Mouse (Mus musculus): ENCODE measurements at regions not wholly inside any gene's neighbourhood (a gene's known extent, or its start where the extent isn't known, plus 50 kb on each side); places are given as distances from the start of the nearest gene placed in this dataset.

- 86% methylated on average over 4 of the region's 4 CpGs for WGBS
- TF ChIP-seq POLR2A (IDR thresholded peaks at IDR 0.05; ENCODE audit: borderline replicate concordance, extremely low read depth, insufficient read depth, insufficient read length) = no peak
- ATAC-seq (ENCODE audit: low FRiP score, low read depth) (no peak), DNase-seq (ENCODE audit: low spot score) (no peak)
- Histone ChIP-seq H3K4me2 (replicated peaks; ENCODE audit: low read depth, low read length, severe bottlenecking) (no peak overlapping the region), H3K4me1 (ENCODE audit: control insufficient read depth, insufficient read depth, low read length) (peaks cover 12% of the 10 kb centered on the region), H3K27ac (replicated peaks; ENCODE audit: low read depth, low read length) (no peak overlapping the region), H3K27me3 (ENCODE audit: control insufficient read depth, insufficient read depth, low read length) (0 out of 2 replicates have a peak, but pooled peaks cover 9% of the 10 kb centered on the region), H3K36me3 (ENCODE audit: control insufficient read depth, insufficient read depth, low read length) (no peaks in the 10 kb centered on the region), H3K9me3 (ENCODE audit: control insufficient read depth, low read length) (0 out of 2 replicates have a peak, but pooled peaks cover 3% of the 10 kb centered on the region), H3K4me3 (replicated peaks; ENCODE audit: low read length) (no peak overlapping the region), H3K9ac (ENCODE audit: low read depth, low read length, severe bottlenecking) (no peak overlapping the region)
Measured at GRCm38 (mm10) chr6:112556401-112557165, 66.8 kb upstream of the Oxtr start.

- Histone ChIP-seq H3K4me1 (ENCODE audit: control insufficient read depth, insufficient read depth, low read length) (peaks cover 12% of the 10 kb centered on the region), H3K36me3 (ENCODE audit: control insufficient read depth, insufficient read depth, low read length) (no peaks in the 10 kb centered on the region), H3K4me3 (replicated peaks; ENCODE audit: low read length) (no peak overlapping the region), H3K27ac (replicated peaks; ENCODE audit: low read depth, low read length) (no peak overlapping the region), H3K27me3 (ENCODE audit: control insufficient read depth, insufficient read depth, low read length) (peaks cover 24% of the 10 kb centered on the region; the same call in 1 of the 2 replicates), H3K9me3 (ENCODE audit: control insufficient read depth, low read length) (no peaks in the 10 kb centered on the region), H3K4me2 (replicated peaks; ENCODE audit: low read depth, low read length, severe bottlenecking) (no peak overlapping the region), H3K9ac (ENCODE audit: low read depth, low read length, severe bottlenecking) (no peak overlapping the region)
- DNase-seq (ENCODE audit: low spot score) (no peak), ATAC-seq (ENCODE audit: low FRiP score, low read depth) (no peak)
- WGBS = 80% methylated on average over 4 of the region's 4 CpGs
- no peak for TF ChIP-seq POLR2A (IDR thresholded peaks at IDR 0.05; ENCODE audit: borderline replicate concordance, extremely low read depth, insufficient read depth, insufficient read length)
Measured at GRCm38 (mm10) chr6:112554091-112554490, 64.3 kb upstream of the Oxtr start.

DNA sequence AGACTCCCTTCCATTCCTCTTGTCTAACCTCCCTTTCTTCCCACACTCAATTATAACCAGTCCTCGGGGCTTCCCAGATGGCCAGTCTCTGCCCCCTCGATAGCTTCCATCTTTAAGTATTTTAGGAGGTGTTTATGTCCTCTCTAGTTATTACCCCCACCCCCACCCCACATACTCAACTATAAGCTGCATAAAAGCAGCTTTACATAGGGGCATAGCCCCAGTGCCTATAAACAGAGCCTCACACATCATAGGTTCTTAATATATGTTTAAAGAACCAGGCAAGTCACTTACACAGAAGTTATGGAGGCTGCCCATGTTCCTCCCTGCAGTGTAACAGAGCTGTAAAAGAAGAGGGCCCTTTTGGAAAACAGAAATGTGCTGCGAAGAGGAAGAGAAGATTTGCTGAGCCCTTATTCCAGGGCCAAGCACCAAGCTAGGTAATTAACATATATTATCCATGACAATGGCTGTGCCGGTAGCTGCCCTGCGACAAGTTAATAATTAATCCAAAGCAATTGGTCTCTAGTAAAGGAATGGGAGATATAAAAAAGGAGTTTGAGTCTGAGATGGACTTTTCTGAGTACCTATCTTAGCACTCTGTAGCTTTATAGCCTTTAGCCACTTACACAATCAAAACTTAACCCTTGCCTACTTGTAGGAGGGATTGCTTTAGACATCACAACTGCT lies 63.6 kb upstream of the Oxtr start:
- TF ChIP-seq POLR2A (IDR thresholded peaks at IDR 0.05; ENCODE audit: borderline replicate concordance, extremely low read depth, insufficient read depth, insufficient read length) = no peak
- WGBS = 17% methylated on average over 5 of the region's 5 CpGs
- ATAC-seq (ENCODE audit: low FRiP score, low read depth) = 0 out of 2 replicates have a peak, but pooled peaks have one; percentile 23
- H3K4me3 ChIP-seq (replicated peaks; ENCODE audit: low read length) = no peak overlapping the region
- H3K4me2 ChIP-seq (replicated peaks; ENCODE audit: low read depth, low read length, severe bottlenecking) = no peak overlapping the region
- H3K27me3 ChIP-seq (ENCODE audit: control insufficient read depth, insufficient read depth, low read length) = peaks cover 24% of the 10 kb centered on the region; the same call in 1 of the 2 replicates
- peaks cover 12% of the 10 kb centered on the region for H3K4me1 ChIP-seq (ENCODE audit: control insufficient read depth, insufficient read depth, low read length)
- H3K9me3 ChIP-seq (ENCODE audit: control insufficient read depth, low read length) = no peaks in the 10 kb centered on the region
- no peak for DNase-seq (ENCODE audit: low spot score)
- no peak overlapping the region for H3K9ac ChIP-seq (ENCODE audit: low read depth, low read length, severe bottlenecking)
- no peak overlapping the region for H3K27ac ChIP-seq (replicated peaks; ENCODE audit: low read depth, low read length)
- no peaks in the 10 kb centered on the region for H3K36me3 ChIP-seq (ENCODE audit: control insufficient read depth, insufficient read depth, low read length)

- Histone ChIP-seq H3K27ac (replicated peaks; ENCODE audit: low read depth, low read length) (no peak overlapping the region), H3K4me3 (replicated peaks; ENCODE audit: low read length) (no peak overlapping the region), H3K36me3 (ENCODE audit: control insufficient read depth, insufficient read depth, low read length) (no peaks in the 10 kb centered on the region), H3K9ac (ENCODE audit: low read depth, low read length, severe bottlenecking) (no peak overlapping the region), H3K27me3 (ENCODE audit: control insufficient read depth, insufficient read depth, low read length) (peaks cover 24% of the 10 kb centered on the region; the same call in 1 of the 2 replicates), H3K4me2 (replicated peaks; ENCODE audit: low read depth, low read length, severe bottlenecking) (no peak overlapping the region), H3K4me1 (ENCODE audit: control insufficient read depth, insufficient read depth, low read length) (peaks cover 12% of the 10 kb centered on the region), H3K9me3 (ENCODE audit: control insufficient read depth, low read length) (no peaks in the 10 kb centered on the region)
- DNase-seq (ENCODE audit: low spot score) = no peak
- no peak for ATAC-seq (ENCODE audit: low FRiP score, low read depth)
- no peak for TF ChIP-seq POLR2A (IDR thresholded peaks at IDR 0.05; ENCODE audit: borderline replicate concordance, extremely low read depth, insufficient read depth, insufficient read length)
- 37% methylated on average over 4 of the region's 4 CpGs for WGBS
Measured at GRCm38 (mm10) chr6:112552560-112552959, 62.8 kb upstream of the Oxtr start.

- H3K4me2 ChIP-seq (replicated peaks; ENCODE audit: low read depth, low read length, severe bottlenecking) = no peak overlapping the region
- H3K36me3 ChIP-seq (ENCODE audit: control insufficient read depth, insufficient read depth, low read length) = no peaks in the 10 kb centered on the region
- no peak overlapping the region for H3K9ac ChIP-seq (ENCODE audit: low read depth, low read length, severe bottlenecking)
- peaks cover 12% of the 10 kb centered on the region for H3K4me1 ChIP-seq (ENCODE audit: control insufficient read depth, insufficient read depth, low read length)
- DNase-seq (ENCODE audit: low spot score) (no peak), ATAC-seq (ENCODE audit: low FRiP score, low read depth) (no peak)
- WGBS = 80% methylated on average over 4 of the region's 4 CpGs
- H3K4me3 ChIP-seq (replicated peaks; ENCODE audit: low read length) = no peak overlapping the region
- H3K27ac ChIP-seq (replicated peaks; ENCODE audit: low read depth, low read length) = no peak overlapping the region
- H3K27me3 ChIP-seq (ENCODE audit: control insufficient read depth, insufficient read depth, low read length) = peaks cover 23% of the 10 kb centered on the region; the same call in 1 of the 2 replicates
- TF ChIP-seq POLR2A (IDR thresholded peaks at IDR 0.05; ENCODE audit: borderline replicate concordance, extremely low read depth, insufficient read depth, insufficient read length) = no peak
- no peaks in the 10 kb centered on the region for H3K9me3 ChIP-seq (ENCODE audit: control insufficient read depth, low read length)
Measured at GRCm38 (mm10) chr6:112551298-112551697, 61.6 kb upstream of the Oxtr start.

Data from limb, embryonic 14.5 days (tissue).